Mouse (Mus musculus): ENCODE results near the gene Cxcl1. TPM values are rescaled to one million over a fixed set of nuclear protein-coding genes. Genes with fewer than 3 reads are reported as not detected.

Cxcl1 gene
- polyA plus RNA-seq, 2 experiments: 2.5 to 5.9 TPM

GRCm38 (mm10) chr5:90908983-90909382 is 17.9 kb downstream of the Cxcl1 start:
- DNase-seq (ENCODE audit: low read depth in 3 of 3, low spot score in 3 of 3) (no peak), ATAC-seq (ENCODE audit: insufficient read depth) (no peak)
- Histone ChIP-seq H3K4me1 (replicated peaks; ENCODE audit: control insufficient read depth in 2 of 2, insufficient read depth in 2 of 2, low read length in 1 of 2) (no peaks in the 10 kb centered on the region), H3K9ac (replicated peaks) (no peak overlapping the region), H3K4me3 (ENCODE audit: insufficient read depth in 1 of 2, low read depth in 2 of 2, low read length in 2 of 2) (no peak overlapping the region), H3K27ac (no peak overlapping the region), H3K4me2 (ENCODE audit: low read depth) (no peak overlapping the region), H3K9me3 (ENCODE audit: control insufficient read depth, low read length) (no peaks in the 10 kb centered on the region), H3K36me3 (replicated peaks; ENCODE audit: control insufficient read depth, insufficient read depth, low read depth) (no peaks in the 10 kb centered on the region), H3K27me3 (ENCODE audit: control insufficient read depth, insufficient read depth, low read length) (no peaks in the 10 kb centered on the region; the same call in 1 of the 2 replicates)
- TF ChIP-seq CTCF (IDR thresholded peaks at IDR 0.05; ENCODE audit: low read depth): peak; percentile 74
- TF ChIP-seq EP300 (IDR thresholded peaks at IDR 0.05; ENCODE audit: low read depth): no peak
- 1% methylated on average over 2 of the region's 2 CpGs for WGBS (ENCODE audit: insufficient replicate concordance)

- DNase-seq (ENCODE audit: low read depth in 3 of 3, low spot score in 3 of 3) (no peak), ATAC-seq (ENCODE audit: insufficient read depth) (no peak)
- TF ChIP-seq CTCF (IDR thresholded peaks at IDR 0.05; ENCODE audit: low read depth) (no peak), EP300 (IDR thresholded peaks at IDR 0.05; ENCODE audit: low read depth) (no peak)
- WGBS (ENCODE audit: insufficient replicate concordance): 45% methylated on average over 2 of the region's 2 CpGs
- H3K9me3 ChIP-seq (ENCODE audit: control insufficient read depth, low read length): no peaks in the 10 kb centered on the region
- no peaks in the 10 kb centered on the region for H3K36me3 ChIP-seq (replicated peaks; ENCODE audit: control insufficient read depth, insufficient read depth, low read depth)
- H3K9ac ChIP-seq (replicated peaks): no peak overlapping the region
- no peak overlapping the region for H3K4me2 ChIP-seq (ENCODE audit: low read depth)
- no peak overlapping the region for H3K4me3 ChIP-seq (ENCODE audit: insufficient read depth in 1 of 2, low read depth in 2 of 2, low read length in 2 of 2)
- H3K27ac ChIP-seq: no peak overlapping the region
- H3K4me1 ChIP-seq (replicated peaks; ENCODE audit: control insufficient read depth in 2 of 2, insufficient read depth in 2 of 2, low read length in 1 of 2): no peaks in the 10 kb centered on the region
- no peaks in the 10 kb centered on the region for H3K27me3 ChIP-seq (ENCODE audit: control insufficient read depth, insufficient read depth, low read length)
Observed at GRCm38 (mm10) chr5:90919495-90919894, 28.5 kb downstream of the Cxcl1 start.

GRCm38 (mm10) chr5:90922958-90923357 is 31.9 kb downstream of the Cxcl1 start:
- WGBS (ENCODE audit: insufficient replicate concordance): 81% methylated on average over 4 of the region's 4 CpGs
- TF ChIP-seq EP300 (IDR thresholded peaks at IDR 0.05; ENCODE audit: low read depth) (no peak), CTCF (IDR thresholded peaks at IDR 0.05; ENCODE audit: low read depth) (no peak)
- DNase-seq (ENCODE audit: low read depth in 3 of 3, low spot score in 3 of 3): no peak

GRCm38 (mm10) chr5:90930546-90930945 is 39.5 kb downstream of the Cxcl1 start:
- DNase-seq (ENCODE audit: low read depth in 3 of 3, low spot score in 3 of 3) (no peak), ATAC-seq (ENCODE audit: insufficient read depth) (no peak; the same call in 1 of the 2 replicates)
- Histone ChIP-seq H3K27me3 (ENCODE audit: control insufficient read depth, insufficient read depth, low read length) (no peaks in the 10 kb centered on the region), H3K27ac (no peak overlapping the region), H3K36me3 (replicated peaks; ENCODE audit: control insufficient read depth, insufficient read depth, low read depth) (no peaks in the 10 kb centered on the region), H3K4me1 (replicated peaks; ENCODE audit: control insufficient read depth in 2 of 2, insufficient read depth in 2 of 2, low read length in 1 of 2) (peaks cover 3% of the 10 kb centered on the region in 2 experiments; a peak in 1 of 4 replicates), H3K4me2 (ENCODE audit: low read depth) (peak overlapping the region; percentile 75), H3K9me3 (ENCODE audit: control insufficient read depth, low read length) (no peaks in the 10 kb centered on the region), H3K4me3 (ENCODE audit: insufficient read depth in 1 of 2, low read depth in 2 of 2, low read length in 2 of 2) (peak overlapping the region; percentile 72), H3K9ac (replicated peaks) (peak overlapping the region; percentile 79)
- TF ChIP-seq EP300 (IDR thresholded peaks at IDR 0.05; ENCODE audit: low read depth) (no peak), CTCF (IDR thresholded peaks at IDR 0.05; ENCODE audit: low read depth) (no peak)
- 63% methylated on average over 2 of the region's 2 CpGs for WGBS (ENCODE audit: insufficient replicate concordance)

More at GRCm38 (mm10) chr5:90922958-90923357, 31.9 kb downstream of the Cxcl1 start:
- no peak for ATAC-seq (ENCODE audit: insufficient read depth)
- Histone ChIP-seq H3K9me3 (ENCODE audit: control insufficient read depth, low read length) (no peaks in the 10 kb centered on the region), H3K36me3 (replicated peaks; ENCODE audit: control insufficient read depth, insufficient read depth, low read depth) (no peaks in the 10 kb centered on the region), H3K27me3 (ENCODE audit: control insufficient read depth, insufficient read depth, low read length) (no peaks in the 10 kb centered on the region), H3K4me3 (ENCODE audit: insufficient read depth in 1 of 2, low read depth in 2 of 2, low read length in 2 of 2) (no peak overlapping the region), H3K9ac (replicated peaks) (no peak overlapping the region), H3K4me1 (replicated peaks; ENCODE audit: control insufficient read depth in 2 of 2, insufficient read depth in 2 of 2, low read length in 1 of 2) (no peaks in the 10 kb centered on the region), H3K4me2 (ENCODE audit: low read depth) (no peak overlapping the region), H3K27ac (no peak overlapping the region)

GRCm38 (mm10) chr5:90930971-90931851 is 40.2 kb downstream of the Cxcl1 start, which contains the start of gene Mthfd2l:
Mthfd2l (plus strand) TSS chr5:90931117.
- Histone ChIP-seq H3K4me1 (replicated peaks; ENCODE audit: control insufficient read depth in 2 of 2, insufficient read depth in 2 of 2, low read length in 1 of 2) (peaks cover 3% of the 10 kb centered on the region in 2 experiments; a peak in 1 of 4 replicates), H3K36me3 (replicated peaks; ENCODE audit: control insufficient read depth, insufficient read depth, low read depth) (no peaks in the 10 kb centered on the region), H3K27me3 (ENCODE audit: control insufficient read depth, insufficient read depth, low read length) (no peaks in the 10 kb centered on the region), H3K9me3 (ENCODE audit: control insufficient read depth, low read length) (no peaks in the 10 kb centered on the region), H3K9ac (replicated peaks) (peak within 1 kb of the TSS; percentile 79), H3K4me3 (ENCODE audit: insufficient read depth in 1 of 2, low read depth in 2 of 2, low read length in 2 of 2) (peak within 1 kb of the TSS; percentile 72), H3K4me2 (ENCODE audit: low read depth) (peak within 1 kb of the TSS; percentile 75), H3K27ac (peak within 1 kb of the TSS; percentile 44; the same call in 1 of the 2 replicates)
- no peak for TF ChIP-seq EP300 (IDR thresholded peaks at IDR 0.05; ENCODE audit: low read depth)
- TF ChIP-seq CTCF (IDR thresholded peaks at IDR 0.05; ENCODE audit: low read depth): peak; percentile 73
- ATAC-seq (ENCODE audit: insufficient read depth): peak; percentile 98
- whole genome bisulfite sequencing (ENCODE audit: insufficient replicate concordance): under 1% methylated on average over 67 of the region's 79 CpGs
- DNase-seq (ENCODE audit: low read depth in 3 of 3, low spot score in 3 of 3): peak; percentile 48 to 55 (median 51)

Measured in liver, embryonic 14.5 days (tissue).